Mouse (Mus musculus) MEL (cell line): ENCODE data around the gene Btaf1.

Source experiments
- CTCF ChIP-seq, 3 experiments: IDR thresholded peaks in 2 of 3; conservative IDR thresholded peaks in 1 of 3; 2 replicates each; pipeline ENCODE4 v1.5.1; 2011 to 2012; ENCODE audit warnings: low read length in 3 of 3, low read depth in 2 of 3, mild to moderate bottlenecking in 2 of 3, improper control_type of control experiment in 1 of 3, inconsistent platforms in 1 of 3, mixed read lengths in 1 of 3, moderate library complexity in 1 of 3; ENCODE audit not compliant: control insufficient read depth in 1 of 3, insufficient read depth in 1 of 3, poor library complexity in 1 of 3, severe bottlenecking in 1 of 3
- GATA1 ChIP-seq: IDR thresholded peaks from 2 replicates; pipeline ENCODE4 v1.6.1; 2011; ENCODE audit warnings: low read depth, low read length, improper control_type of control experiment
- MAFK ChIP-seq: IDR thresholded peaks from 2 replicates; pipeline ENCODE4 v1.6.1; 2011; ENCODE audit warnings: low read depth, mild to moderate bottlenecking, low read length, improper control_type of control experiment, borderline replicate concordance
- MEF2A ChIP-seq: IDR thresholded peaks from 2 replicates; pipeline ENCODE4 v1.6.1; 2014; ENCODE audit warnings: low read depth, mild to moderate bottlenecking, inconsistent platforms, low read length, improper control_type of control experiment; ENCODE audit not compliant: poor library complexity, insufficient replicate concordance, severe bottlenecking; ENCODE audit errors: extremely low read depth
- MYB ChIP-seq: IDR thresholded peaks from 2 replicates; pipeline ENCODE4 v1.6.1; 2011; ENCODE audit warnings: mild to moderate bottlenecking, low read depth, low read length, improper control_type of control experiment
- POLR2A ChIP-seq, 2 experiments: IDR thresholded peaks; 2 replicates each; pipeline ENCODE4 v1.6.1; 2011 to 2012; ENCODE audit warnings: low read length in 2 of 2, mild to moderate bottlenecking in 2 of 2, control low read depth in 1 of 2, improper control_type of control experiment in 1 of 2, low read depth in 1 of 2, moderate library complexity in 1 of 2; ENCODE audit not compliant: control insufficient read depth in 1 of 2, insufficient read depth in 1 of 2, poor library complexity in 1 of 2
- POLR2AphosphoS2 ChIP-seq: IDR thresholded peaks from 2 replicates; pipeline ENCODE4 v1.6.1; 2011; ENCODE audit warnings: low read length, improper control_type of control experiment
- RCOR1 ChIP-seq: IDR thresholded peaks from 2 replicates; pipeline ENCODE4 v1.6.1; 2012; ENCODE audit warnings: low read depth, mild to moderate bottlenecking, inconsistent platforms, low read length, improper control_type of control experiment
- TCF12 ChIP-seq: IDR thresholded peaks from 2 replicates; pipeline ENCODE4 v1.6.1; 2014; ENCODE audit warnings: low read depth, mild to moderate bottlenecking, inconsistent platforms, low read length, improper control_type of control experiment, moderate library complexity
- USF1 ChIP-seq: IDR thresholded peaks from 2 replicates; pipeline ENCODE4 v1.6.1; 2014; ENCODE audit warnings: low read depth, mild to moderate bottlenecking, inconsistent platforms, low read length, improper control_type of control experiment, moderate library complexity
- USF2 ChIP-seq, 2 experiments: IDR thresholded peaks; 2 replicates each; pipeline ENCODE4 v1.6.1; 2011 to 2012; ENCODE audit warnings: improper control_type of control experiment in 2 of 2, low read length in 2 of 2, borderline replicate concordance in 1 of 2, inconsistent platforms in 1 of 2, low read depth in 1 of 2, mild to moderate bottlenecking in 1 of 2; ENCODE audit not compliant: insufficient read depth in 1 of 2

DNA sequence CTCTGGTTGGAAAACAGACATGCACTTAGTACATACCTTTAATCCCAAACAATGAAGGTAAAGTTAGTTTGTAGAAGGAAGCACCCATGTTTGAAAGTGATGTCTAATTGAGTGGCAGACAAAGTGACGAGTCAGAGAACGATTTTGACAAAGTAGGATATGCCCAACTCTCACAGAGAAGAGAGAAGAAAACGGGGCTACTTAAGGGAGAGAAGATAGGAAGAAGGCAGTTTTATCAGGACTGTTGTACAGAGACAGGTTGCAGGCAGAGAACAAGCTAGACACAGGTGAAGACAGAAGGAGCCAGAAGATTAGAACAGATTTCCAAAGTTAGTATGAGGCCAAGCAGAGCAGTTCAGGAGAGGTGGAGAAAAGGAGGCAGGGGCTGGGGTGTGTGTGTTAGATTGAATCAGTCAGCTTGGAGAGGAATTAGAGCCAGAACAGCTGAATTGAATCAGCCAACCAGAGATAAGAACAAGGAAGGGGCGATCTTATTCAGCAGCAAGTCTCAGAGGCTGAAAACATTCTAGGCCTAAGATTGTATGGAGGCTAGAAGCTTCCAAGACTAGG, 27.8 kb downstream of the Btaf1 start:
- TF ChIP-seq MEF2A (no peak), CTCF (IDR thresholded peaks at IDR 0.05 in 2 of 3, conservative IDR thresholded peaks at IDR 0.05 in 1 of 3; ENCODE audit: control insufficient read depth in 1 of 3, insufficient read depth in 1 of 3, low read depth in 2 of 3, low read length in 3 of 3, poor library complexity in 1 of 3, severe bottlenecking in 1 of 3) (no peak), MYB (no peak), GATA1 (peak; percentile 64), POLR2A (IDR thresholded peaks at IDR 0.05; ENCODE audit: control insufficient read depth in 1 of 2, insufficient read depth in 1 of 2, low read depth in 1 of 2, low read length in 2 of 2, poor library complexity in 1 of 2) (no peak), POLR2AphosphoS2 (no peak; the same call in 1 of the 2 replicates), USF2 (IDR thresholded peaks at IDR 0.05; ENCODE audit: borderline replicate concordance in 1 of 2, insufficient read depth in 1 of 2, low read depth in 1 of 2, low read length in 2 of 2) (no peak), MAFK (no peak), USF1 (no peak), RCOR1 (peak; percentile 12; the same call in 1 of the 2 replicates), TCF12 (peak; percentile 64; the same call in 1 of the 2 replicates)
